Mouse (Mus musculus): ENCODE results near the gene Kdm2a. TPM values are rescaled to one million over a fixed set of nuclear protein-coding genes. Genes with fewer than 3 reads are reported as not detected.

Gene Kdm2a
- total RNA-seq, 2 experiments from 2014 or later, result 34.9 to 44.1 TPM

DNA sequence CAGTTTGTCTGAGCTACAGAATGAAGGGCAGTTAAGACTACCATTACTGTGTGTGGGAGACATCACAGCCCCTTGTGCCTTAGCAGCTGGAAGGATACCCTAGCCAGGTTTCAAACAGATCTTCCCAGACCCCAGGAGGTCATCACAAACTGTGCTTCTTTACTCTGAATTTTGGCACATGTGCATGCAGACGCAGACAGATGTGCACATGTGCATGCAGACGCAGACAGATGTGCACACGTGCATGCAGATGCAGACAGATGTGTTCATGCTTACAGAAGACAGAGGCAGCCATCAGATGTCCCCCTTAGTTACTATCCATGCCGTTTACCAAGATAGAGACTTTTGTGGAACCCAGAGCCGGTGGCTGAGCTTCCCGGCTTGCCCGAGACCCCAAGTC, 99.0 kb downstream of the Kdm2a start:
- no peak for DNase-seq

- DNase-seq, result peak in 1 of 2 experiments; percentile 0
Measured at GRCm38 (mm10) chr19:4298322-4299121, 99.6 kb downstream of the Kdm2a start.

DNA sequence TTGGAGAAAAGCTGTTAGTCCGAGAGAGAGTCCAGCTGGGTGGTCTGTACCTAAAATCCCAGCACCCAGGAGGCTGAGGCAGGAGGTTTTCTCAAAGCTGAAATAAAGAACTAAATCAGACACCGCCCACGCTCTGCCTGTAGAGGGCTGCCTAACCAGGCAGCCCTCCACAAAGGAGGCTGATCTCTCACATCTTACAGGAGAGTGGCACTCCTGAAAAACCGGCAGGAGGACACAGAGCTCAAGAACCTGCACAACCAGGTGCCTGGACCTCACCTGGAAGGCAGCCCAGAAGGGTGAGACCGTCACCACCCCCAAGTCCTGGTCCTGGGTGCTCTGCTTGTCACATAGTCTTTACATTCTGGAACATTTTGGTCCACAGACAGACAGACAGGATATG, 100.2 kb downstream of the Kdm2a start:
- no peak for DNase-seq

DNA sequence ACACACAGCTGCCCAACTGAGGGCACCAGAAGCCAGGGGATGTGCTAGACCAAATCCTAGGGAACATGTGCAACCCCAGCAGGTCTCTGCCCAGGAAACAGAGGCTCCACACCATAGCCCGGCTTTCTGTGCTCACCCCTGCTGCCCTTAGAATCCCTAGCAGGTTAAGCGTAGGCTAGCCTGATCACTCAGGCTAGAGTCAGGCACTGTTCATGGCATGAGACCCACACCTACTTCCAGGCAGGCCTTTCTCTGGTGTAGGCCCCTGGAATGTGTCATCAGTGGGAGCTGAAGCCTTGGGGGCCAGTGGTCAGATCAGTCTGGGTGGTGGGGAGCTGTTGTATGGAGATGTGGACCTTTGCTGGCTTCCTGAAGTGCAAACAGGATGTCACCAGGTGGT, 101.5 kb downstream of the Kdm2a start:
- no peak for DNase-seq

DNA sequence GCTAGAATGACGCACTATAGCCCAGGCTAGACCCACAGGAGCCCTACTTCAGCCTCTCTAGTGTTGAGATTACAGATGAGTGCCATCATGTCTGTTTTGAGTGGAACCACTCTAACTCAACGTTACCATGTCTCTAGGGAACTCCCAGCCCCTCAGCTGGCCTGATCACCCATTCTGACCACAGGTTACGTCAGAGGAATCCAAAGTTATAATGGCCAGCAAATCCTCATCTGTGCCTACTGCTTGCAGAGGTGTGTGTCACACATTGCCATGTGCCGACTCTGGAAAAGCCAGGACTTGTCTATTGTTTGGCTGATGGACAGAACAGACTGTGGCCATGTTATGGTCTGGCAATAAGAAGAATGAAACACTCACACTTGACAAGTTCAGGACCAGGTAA, 102.7 kb downstream of the Kdm2a start:
- DNase-seq, result no peak

DNA sequence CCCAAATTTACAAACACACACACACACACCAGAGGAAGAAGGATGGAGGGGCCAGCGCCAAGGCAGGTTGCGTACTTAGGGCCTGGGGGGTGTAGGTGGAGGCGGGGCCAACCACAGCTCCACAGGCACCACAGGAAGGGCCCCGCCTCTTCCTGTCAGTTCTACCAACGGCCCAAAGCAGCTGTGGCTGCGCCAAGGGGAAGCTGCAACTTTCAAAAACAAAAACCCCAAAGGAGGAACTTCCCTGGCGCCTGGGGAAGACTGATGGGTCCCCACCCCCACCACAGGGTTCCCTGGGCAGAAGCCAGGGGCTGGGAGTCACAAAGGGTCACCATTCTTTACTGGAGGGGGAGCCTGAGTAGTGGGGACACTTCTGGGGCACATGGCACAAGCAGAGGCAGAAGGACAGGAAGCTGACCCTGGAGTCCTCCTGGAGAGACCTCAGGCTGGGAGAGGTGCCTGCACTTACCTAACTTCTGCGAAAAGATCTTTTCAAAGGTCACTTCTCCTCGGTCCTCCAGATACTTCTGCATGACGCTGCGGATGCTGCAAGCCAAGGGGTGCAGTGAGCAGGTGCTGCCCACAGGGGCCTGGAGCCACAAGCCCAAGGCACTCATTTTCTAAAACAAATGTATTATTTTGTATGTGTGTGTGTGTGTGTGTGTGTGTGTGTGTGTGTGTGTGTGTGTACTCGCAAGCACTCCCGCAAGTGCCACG, 103.5 kb downstream of the Kdm2a start:
- peak; percentile 74 to 93 for DNase-seq

GRCm38 (mm10) chr19:4291161-4291560, 106.9 kb downstream of the Kdm2a start:
- no peak for DNase-seq

DNA sequence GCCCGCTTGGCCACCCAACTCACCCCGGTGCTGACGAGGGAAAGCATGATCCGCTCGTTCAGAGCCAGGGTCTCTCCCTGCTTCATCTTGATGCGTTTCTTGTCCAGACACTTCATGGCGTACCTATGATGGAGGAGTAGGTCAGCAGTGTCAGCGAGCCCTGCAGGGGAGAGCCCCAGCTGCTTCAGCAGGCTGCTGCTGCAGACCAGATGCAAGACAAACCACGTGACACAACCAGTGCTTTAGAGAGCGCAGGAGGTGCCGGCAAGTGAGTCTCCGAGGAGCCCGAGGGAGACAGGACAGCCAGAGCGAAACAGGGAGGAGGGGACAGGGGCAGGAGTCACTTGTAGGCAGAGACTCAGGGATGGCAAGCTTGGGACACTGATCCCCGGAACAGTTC, 107.3 kb downstream of the Kdm2a start:
- no peak for DNase-seq

- peak in 1 of 2 experiments; percentile 36 for DNase-seq
Measured at GRCm38 (mm10) chr19:4283653-4284052, 114.4 kb downstream of the Kdm2a start.

DNA sequence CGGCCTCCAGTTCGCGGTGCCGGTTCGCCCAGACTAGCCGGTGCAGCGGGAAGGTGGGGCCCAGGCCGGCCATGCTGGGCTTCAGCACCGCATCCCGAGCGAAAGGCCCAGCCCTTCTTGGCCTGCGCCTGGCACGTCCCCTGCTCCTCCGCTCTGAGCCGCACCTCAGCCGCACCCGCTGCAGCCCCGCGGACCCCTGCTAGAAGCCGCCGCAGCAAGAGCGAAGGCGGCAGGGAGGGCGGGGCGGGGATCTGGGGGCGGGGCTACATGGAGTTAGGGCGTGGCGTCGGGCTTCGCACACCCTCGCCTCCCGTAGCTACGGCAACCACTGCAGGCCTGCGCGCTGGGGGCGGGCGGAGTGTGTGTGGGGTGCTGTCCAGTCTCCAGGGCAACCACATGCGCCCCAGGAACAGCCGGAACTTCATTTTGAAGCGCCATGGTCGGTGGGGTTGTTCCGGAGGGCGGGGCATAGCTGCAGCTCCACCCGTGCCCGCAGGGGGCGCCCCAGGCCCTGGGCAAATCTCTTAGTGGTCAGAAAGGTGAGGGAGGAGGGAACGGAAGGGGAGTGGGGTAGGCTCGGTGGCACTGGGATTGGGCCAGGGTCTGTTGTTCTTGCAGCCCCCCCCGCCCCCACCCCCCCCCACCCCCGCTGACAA, 115.1 kb downstream of the Kdm2a start, which contains the start of gene Ankrd13d:
Ankrd13d (minus strand) TSS at position 240 of the 656 bp plus-strand sequence.
- peak; percentile 85 to 90 for DNase-seq

DNA sequence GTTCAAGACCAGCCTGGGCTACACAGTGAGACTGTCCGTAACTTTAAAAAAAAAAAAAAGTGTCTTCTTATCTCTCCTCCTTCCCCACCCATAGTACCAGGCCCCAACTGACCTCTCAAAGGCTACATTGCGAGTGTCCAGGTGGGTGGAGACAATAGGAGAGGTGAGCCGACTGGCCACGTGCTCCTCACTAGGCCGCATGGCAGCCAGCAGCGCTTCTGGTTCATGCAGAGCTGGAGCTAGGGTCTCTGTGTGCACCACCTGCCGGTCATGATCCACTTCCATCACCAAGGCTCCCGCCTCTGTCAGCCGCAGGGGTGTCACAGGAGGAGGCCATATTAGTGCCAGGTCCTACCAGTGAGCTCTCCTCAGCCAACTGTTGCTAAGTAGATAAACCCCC, 117.7 kb downstream of the Kdm2a start:
- no peak for DNase-seq

- no peak for DNase-seq
Measured at GRCm38 (mm10) chr19:4279487-4279886, 118.6 kb downstream of the Kdm2a start.

- no peak for DNase-seq
Measured at GRCm38 (mm10) chr19:4270972-4271371, 127.1 kb downstream of the Kdm2a start.

GRCm38 (mm10) chr19:4270187-4270586, 127.9 kb downstream of the Kdm2a start:
- DNase-seq, result no peak

- DNase-seq, result peak; percentile 75 to 80
Measured at GRCm38 (mm10) chr19:4268566-4269361, 129.3 kb downstream of the Kdm2a start, which contains the start of gene Ssh3. Gene Ssh3 (minus strand): TSS chr19:4269180.

GRCm38 (mm10) chr19:4265956-4266355, 132.1 kb downstream of the Kdm2a start:
- DNase-seq, result no peak

Other genes starting within 250 kb of the Kdm2a start
- 10 to 100 TPM; 38.3 to 47.6 TPM for gene Coro1b, start 249.7 kb downstream of the Kdm2a start, total RNA-seq (2021)
- gene Ptprcap, start 244.7 kb downstream of the Kdm2a start, total RNA-seq (2021), result 1 to 10 TPM in 1 of 2 experiments, under 1 TPM in 1; 0.69 to 8.4 TPM
- 10 to 100 TPM; 13.1 to 17.1 TPM for gene Rps6kb2, start 234.9 kb downstream of the Kdm2a start, total RNA-seq (2021)
- gene Carns1, start 222.8 kb downstream of the Kdm2a start, total RNA-seq (2021), result 10 to 100 TPM; 28.3 to 30.5 TPM
- gene Tbc1d10c, start 207.0 kb downstream of the Kdm2a start, total RNA-seq (2021), result 10 to 100 TPM; 12.0 to 20.2 TPM
- 100 to 1,000 TPM; 293 to 299 TPM for gene Ppp1ca, start 206.2 kb downstream of the Kdm2a start, total RNA-seq (2021)
- 1 to 10 TPM; 4.5 to 4.8 TPM for gene Rad9a, start 196.6 kb downstream of the Kdm2a start, total RNA-seq (2021)
- 1 to 10 TPM; 1.2 to 2.3 TPM for gene Clcf1, start 184.0 kb downstream of the Kdm2a start, total RNA-seq (2021)
- gene AC109138.7, start 183.9 kb downstream of the Kdm2a start, total RNA-seq (2021), result not detected
- 10 to 100 TPM in 1 of 2 experiments, 1 to 10 TPM in 1; 9.1 to 19.9 TPM for gene Pold4, start 166.4 kb downstream of the Kdm2a start, total RNA-seq (2021)
- 1 to 10 TPM; 5.6 to 7.4 TPM for gene Ssh3, start 129.1 kb downstream of the Kdm2a start, total RNA-seq (2021)
- 1 to 10 TPM in 1 of 2 experiments, under 1 TPM in 1; 0.92 to 2.1 TPM for gene Ankrd13d, start 115.1 kb downstream of the Kdm2a start, total RNA-seq (2021)
- 10 to 100 TPM; 45.9 to 54.9 TPM for gene Grk2, start 92.1 kb downstream of the Kdm2a start, total RNA-seq (2021)
- gene Rhod, start 41.1 kb upstream of the Kdm2a start, total RNA-seq (2021), result 1 to 10 TPM; 5.4 to 5.8 TPM
- 1 to 10 TPM; 4.2 to 7.2 TPM for gene Syt12, start 79.2 kb upstream of the Kdm2a start, total RNA-seq (2021)
- 1 to 10 TPM in 1 of 2 experiments, not detected in 1; 1.2 TPM for gene 2010003K11Rik, start 100.3 kb upstream of the Kdm2a start, total RNA-seq (2021)
- 10 to 100 TPM; 44.9 to 96.4 TPM for gene Pcx, start 112.2 kb upstream of the Kdm2a start, total RNA-seq (2021)
- gene Lrfn4, start 217.4 kb upstream of the Kdm2a start, total RNA-seq (2021), result 1 to 10 TPM; 5.4 to 8.5 TPM
- 10 to 100 TPM in 1 of 2 experiments, 1 to 10 TPM in 1; 9.1 to 10.3 TPM for gene Rce1, start 227.4 kb upstream of the Kdm2a start, total RNA-seq (2021)

Data from heart, adult 18-20 months (tissue).